9 mouse cellular contexts compared by ENCODE assay signal in the genomic region with DNA sequence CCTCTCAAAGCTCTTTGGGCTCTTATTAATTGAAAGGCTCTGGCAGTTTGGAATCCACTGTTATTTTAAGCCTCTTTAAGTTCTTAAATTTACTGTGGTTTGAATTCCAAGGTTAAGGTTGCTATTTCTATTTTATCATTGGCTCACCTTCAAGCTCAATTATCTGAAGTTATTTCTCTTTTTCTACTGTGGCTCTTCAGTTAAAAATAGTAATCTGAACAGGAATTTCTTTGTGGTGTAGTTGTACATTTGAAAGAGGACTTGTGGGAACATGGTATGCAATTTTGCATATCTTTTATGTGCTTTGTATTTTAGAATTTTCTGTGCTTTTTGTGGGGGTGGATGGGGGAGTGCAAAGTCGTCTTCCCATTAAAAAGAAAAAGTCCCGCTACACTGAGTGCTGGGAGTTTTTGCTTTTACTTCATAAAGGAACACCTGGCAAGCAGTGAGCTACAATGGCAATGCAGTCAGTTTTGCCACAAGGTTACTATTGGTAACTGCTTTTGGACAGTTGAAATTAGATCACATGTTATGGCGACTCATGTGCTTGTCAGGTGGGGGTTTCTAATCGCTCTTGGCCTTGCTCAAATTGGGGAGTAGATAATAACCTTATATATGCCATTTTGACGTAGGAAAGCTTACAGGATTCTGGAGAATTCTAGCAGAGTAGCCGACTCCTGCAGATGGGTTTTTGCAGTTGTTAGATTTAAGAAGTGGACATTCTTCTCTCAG. TPM values are rescaled to one million over a fixed set of nuclear protein-coding genes. Genes with fewer than 3 reads are reported as not detected.
DNase-seq lines count a peak whose midpoint lies in the region; ATAC-seq and TF ChIP-seq lines count a peak whose summit lies in the region.
"Had no signal": no experiment of that assay in that cellular context is flagged by ENCODE, and none has a peak within 500 bp of the region (broad histone marks: within the 10 kb centered on the region; RNA-seq: fewer than 3 reads in every experiment).

No protein-coding gene starts in this region.

- H3K9me3 ChIP-seq in erythroblast, embryonic 14.5 days (ENCODE audit: control insufficient read depth, low read length) = no peaks in the 10 kb centered on the region
- H3K9me3 ChIP-seq in forebrain, embryonic 14.5 days (replicated peaks; ENCODE audit: control insufficient read depth, low read length) = no peaks in the 10 kb centered on the region
- H3K9me3 ChIP-seq in liver, embryonic 14.5 days (ENCODE audit: control insufficient read depth, low read length) = no peaks in the 10 kb centered on the region

- TF ChIP-seq CTCF in liver, embryonic 14.5 days (IDR thresholded peaks at IDR 0.05; ENCODE audit: low read depth) = no peak

- WGBS in forebrain, embryonic 14.5 days = 47% methylated on average over 6 of the region's 6 CpGs
- WGBS in liver, embryonic 14.5 days (ENCODE audit: insufficient replicate concordance) = 16% methylated on average over 6 of the region's 6 CpGs

- H3K27ac ChIP-seq in forebrain, embryonic 14.5 days (ENCODE audit: low read depth, low read length) = no peak overlapping the region
- H3K27ac ChIP-seq in liver, embryonic 14.5 days = peak overlapping the region; percentile 23

- H3K36me3 ChIP-seq in erythroblast, embryonic 14.5 days (ENCODE audit: control insufficient read depth) = peaks cover 45% of the 10 kb centered on the region
- peaks cover 11% of the 10 kb centered on the region; the same call in 1 of the 2 replicates for H3K36me3 ChIP-seq in forebrain, embryonic 14.5 days (ENCODE audit: control insufficient read depth, insufficient read depth, low read length)
- peaks cover 10% of the 10 kb centered on the region for H3K36me3 ChIP-seq in liver, embryonic 14.5 days (replicated peaks; ENCODE audit: control insufficient read depth, insufficient read depth, low read depth)

- no peak for ATAC-seq in erythroblast, adult 5-6 weeks (replicated peaks; ENCODE audit: low FRiP score, poor library complexity, severe bottlenecking)
- ATAC-seq in forebrain, embryonic 14.5 days = no peak
- ATAC-seq in liver, embryonic 14.5 days (ENCODE audit: insufficient read depth) = no peak
- ATAC-seq in cerebellum, adult (ENCODE audit: insufficient number of reproducible peaks, low FRiP score, low TSS enrichment) = no peak
- ATAC-seq in megakaryocyte progenitor cell, adult 5-6 weeks (replicated peaks; ENCODE audit: poor library complexity) = no peak

- peak overlapping the region; percentile 9; the same call in 1 of the 2 replicates for H3K9ac ChIP-seq in forebrain, embryonic 14.5 days (ENCODE audit: low read length)
- peak overlapping the region; percentile 99 for H3K9ac ChIP-seq in liver, embryonic 14.5 days (replicated peaks)

- H3K4me1 ChIP-seq in erythroblast, embryonic 14.5 days (ENCODE audit: control insufficient read depth) = peaks cover 68% of the 10 kb centered on the region
- peaks cover 21% of the 10 kb centered on the region; the same call in 1 of the 2 replicates for H3K4me1 ChIP-seq in forebrain, embryonic 14.5 days (ENCODE audit: control insufficient read depth, insufficient read depth, low read length)
- H3K4me1 ChIP-seq in liver, embryonic 14.5 days (replicated peaks; ENCODE audit: control insufficient read depth in 2 of 2, insufficient read depth in 2 of 2, low read length in 1 of 2) = peaks cover 42 to 44% of the 10 kb centered on the region in 2 experiments

- peak; percentile 31 for DNase-seq in A20 (ENCODE audit: low read depth, low spot score)
- DNase-seq in forebrain, embryonic 14.5 days (ENCODE audit: low spot score) = no peak
- peak in 2 of 3 experiments; percentile 33 to 37 for DNase-seq in liver, embryonic 14.5 days (ENCODE audit: low read depth in 3 of 3, low spot score in 3 of 3)
- DNase-seq in frontal cortex, postnatal 36 days (ENCODE audit: low spot score in 2 of 2) = no peak
- DNase-seq: lung, adult 2 months had no signal

- peak; percentile 54 for TF ChIP-seq EP300 in liver, embryonic 14.5 days (IDR thresholded peaks at IDR 0.05; ENCODE audit: low read depth)

- peak overlapping the region; percentile 56 for H3K4me2 ChIP-seq in forebrain, embryonic 14.5 days (ENCODE audit: low read length)
- peak overlapping the region; percentile 93 for H3K4me2 ChIP-seq in liver, embryonic 14.5 days (ENCODE audit: low read depth)

- H3K4me3 ChIP-seq in erythroblast, embryonic 14.5 days (replicated peaks) = peak overlapping the region; percentile 90
- peak overlapping the region; percentile 86 for H3K4me3 ChIP-seq in forebrain, embryonic 14.5 days (ENCODE audit: low read depth, low read length)
- H3K4me3 ChIP-seq in liver, embryonic 14.5 days (ENCODE audit: insufficient read depth in 1 of 2, low read depth in 2 of 2, low read length in 2 of 2) = peak overlapping the region; percentile 14 to 100; a peak in 2 of 4 replicates

- no peaks in the 10 kb centered on the region for H3K27me3 ChIP-seq in erythroblast, embryonic 14.5 days (ENCODE audit: control insufficient read depth)
- no peaks in the 10 kb centered on the region for H3K27me3 ChIP-seq in forebrain, embryonic 14.5 days (replicated peaks; ENCODE audit: control insufficient read depth, insufficient read depth, low read length)
- H3K27me3 ChIP-seq in liver, embryonic 14.5 days (ENCODE audit: control insufficient read depth, insufficient read depth, low read length) = no peaks in the 10 kb centered on the region

RNA-seq across cellular contexts. Expression of gene Asxl1, which starts 2.6 kb away (rescaled TPM):
- 0.57 and 0.97 TPM in 2 replicates for polyA plus RNA-seq in erythroblast, embryonic 14.5 days (2012)
- 10.8 and 17.1 TPM in 2 replicates for total RNA-seq in erythroblast, adult 5-6 weeks (2015; ENCODE audit: low replicate concordance)
- 14.7 and 18.5 TPM in 2 replicates for total RNA-seq in erythroblast, adult 5-6 weeks (2017; ENCODE audit: low replicate concordance)
- polyA plus RNA-seq in forebrain, embryonic 14.5 days (2014; fragmentation: Nextera tagmentation; extraction: Ambion mirVana) = 13.6 and 13.7 TPM in 2 replicates
- 6.4 and 7.7 TPM in 2 replicates for polyA plus RNA-seq in liver, embryonic 14.5 days (2012; rRNA removed)
- 6.4 and 6.5 TPM in 2 replicates for polyA plus RNA-seq in liver, embryonic 14.5 days (2014; fragmentation: Nextera tagmentation; extraction: Ambion mirVana)
- total RNA-seq in megakaryocyte progenitor cell, adult 5-6 weeks (2015) = 31.1 and 32.0 TPM in 2 replicates
- 20.0 and 24.1 TPM in 2 replicates for total RNA-seq in megakaryocyte progenitor cell, adult 5-6 weeks (2017)

RNA-seq across cellular contexts. Expression of gene Kif3b, which starts 57.1 kb away (rescaled TPM):
- polyA plus RNA-seq in erythroblast, embryonic 14.5 days (2012) = 0.02 and 0.05 TPM in 2 replicates
- total RNA-seq in erythroblast, adult 5-6 weeks (2015; ENCODE audit: low replicate concordance) = 2.9 and 6.5 TPM in 2 replicates
- 5.4 and 5.7 TPM in 2 replicates for total RNA-seq in erythroblast, adult 5-6 weeks (2017; ENCODE audit: low replicate concordance)
- polyA plus RNA-seq in forebrain, embryonic 14.5 days (2014; fragmentation: Nextera tagmentation; extraction: Ambion mirVana) = 14.2 and 15.8 TPM in 2 replicates
- 2.0 and 2.5 TPM in 2 replicates for polyA plus RNA-seq in liver, embryonic 14.5 days (2012; rRNA removed)
- 1.4 and 1.8 TPM in 2 replicates for polyA plus RNA-seq in liver, embryonic 14.5 days (2014; fragmentation: Nextera tagmentation; extraction: Ambion mirVana)
- 3.6 and 5.5 TPM in 2 replicates for total RNA-seq in megakaryocyte progenitor cell, adult 5-6 weeks (2015)
- 9.9 and 11.3 TPM in 2 replicates for total RNA-seq in megakaryocyte progenitor cell, adult 5-6 weeks (2017)

Comparison
In these comparisons a context has a peak if more than half of its experiments do, and no peak if none do; other contexts are left out.
1. DNase-seq: peak in A20 (single experiment) and liver, embryonic 14.5 days (2 of 3); none in forebrain, embryonic 14.5 days (single experiment) and frontal cortex, postnatal 36 days (0 of 2).
2. Peak in every context shown above with its lines, with median percentiles within 50 percentile points of each other: H3K4me3 ChIP-seq.